Mouse (Mus musculus) liver, postnatal 0 days (tissue): ENCODE measurements at regions not wholly inside any gene's neighbourhood (a gene's known extent, or its start where the extent isn't known, plus 50 kb on each side); places are given as distances from the start of the nearest gene placed in this dataset.

Source experiments
- CTCF ChIP-seq: sonication (generic); IDR thresholded peaks from 2 replicates; pipeline ENCODE4 v1.5.1; 2016; ENCODE audit warnings: antibody characterized with exemption, low read depth
- EP300 ChIP-seq: IDR thresholded peaks from 2 replicates; pipeline ENCODE4 v1.6.1; 2016; ENCODE audit warnings: antibody characterized with exemption, low read depth, mild to moderate bottlenecking

GRCm38 (mm10) chr10:96293622-96294021, 157.2 kb downstream of the Gm5426 start:
- TF ChIP-seq EP300 (no peak), CTCF (no peak)
